Mouse (Mus musculus) mouse embryonic stem cell (cell line): ENCODE measurements around the gene Tnk1.

Experiments
- in situ Hi-C, 2 experiments: fragments of 300-500 bp; cut with MboI; formaldehyde crosslinking; loops; 1 replicate in 1 of 2; 3 replicates in 1 of 2; pipeline ENCODE4 v1.14.3; 2019 to 2020; ENCODE audit warnings: low sequenced_read_pairs in 2 of 2, low pct_unique_long_range_greater_than_20kb in 1 of 2, mixed read lengths in 1 of 2; ENCODE audit not compliant: unreplicated experiment in 1 of 2

The Tnk1 gene

GRCm38 (mm10) chr11:69858113-69858998 lies at the start of gene Tnk1:
TSS of gene Tnk1 (minus strand) at chr11:69858730.
- in situ Hi-C loops, result no loop called here

GRCm38 (mm10) chr11:69904311-69904710 lies 45.8 kb upstream of the Tnk1 start:
- in situ Hi-C loops, result no loop called here

GRCm38 (mm10) chr11:69902972-69903371 lies 44.4 kb upstream of the Tnk1 start:
- in situ Hi-C loops, result no loop called here

- in situ Hi-C loops, result no loop called here
Measured at GRCm38 (mm10) chr11:69901993-69902392, 43.5 kb upstream of the Tnk1 start.

- in situ Hi-C loops, result no loop called here
Measured at GRCm38 (mm10) chr11:69901406-69901846, 42.9 kb upstream of the Tnk1 start.

- in situ Hi-C loops, result no loop called here
Measured at GRCm38 (mm10) chr11:69900471-69901405, 42.2 kb upstream of the Tnk1 start, which contains the start of the genes 2810408A11Rik and Neurl4. TSS of gene 2810408A11Rik (minus strand) at chr11:69900987. TSS of gene Neurl4 (plus strand) at chr11:69901072.

- in situ Hi-C loops, result loop anchor here in 1 of 2 experiments (25.0 kb wide), 1 partner anchor 263 kb away; the partner anchor contains the start of gene Fxr2
Measured at GRCm38 (mm10) chr11:69899870-69900269, 41.3 kb upstream of the Tnk1 start.

- in situ Hi-C loops, result loop anchor here in 1 of 2 experiments (25.0 kb wide), 1 partner anchor 258 kb away; the partner anchor contains the start of gene Fxr2
Measured at GRCm38 (mm10) chr11:69895291-69895690, 36.8 kb upstream of the Tnk1 start, which contains the start of gene Acap1. TSS of gene Acap1 (minus strand) at chr11:69895539.

- in situ Hi-C loops, result loop anchor here in 1 of 2 experiments (25.0 kb wide), 1 partner anchor 257 kb away; the partner anchor contains the start of gene Fxr2
Measured at GRCm38 (mm10) chr11:69894671-69895070, 36.1 kb upstream of the Tnk1 start.

GRCm38 (mm10) chr11:69891482-69891881 lies 33.0 kb upstream of the Tnk1 start:
- in situ Hi-C loops, result loop anchor here in 1 of 2 experiments (25.0 kb wide), 1 partner anchor 254 kb away; the partner anchor contains the start of gene Fxr2

- in situ Hi-C loops, result loop anchor here in 1 of 2 experiments (25.0 kb wide), 1 partner anchor 250 kb away; the partner anchor contains the start of gene Fxr2
Measured at GRCm38 (mm10) chr11:69886907-69887635, 28.5 kb upstream of the Tnk1 start.

GRCm38 (mm10) chr11:69884663-69885062 lies 26.1 kb upstream of the Tnk1 start:
- in situ Hi-C loops, result loop anchor here in 1 of 2 experiments (25.0 kb wide), 1 partner anchor 247 kb away; the partner anchor contains the start of gene Fxr2

GRCm38 (mm10) chr11:69884240-69884639 lies 25.7 kb upstream of the Tnk1 start:
- in situ Hi-C loops, result loop anchor here in 1 of 2 experiments (25.0 kb wide), 1 partner anchor 247 kb away; the partner anchor contains the start of gene Fxr2

- in situ Hi-C loops, result loop anchor here in 1 of 2 experiments (25.0 kb wide), 1 partner anchor 246 kb away; the partner anchor contains the start of gene Fxr2
Measured at GRCm38 (mm10) chr11:69883527-69884151, 25.1 kb upstream of the Tnk1 start.

- in situ Hi-C loops, result loop anchor here in 1 of 2 experiments (25.0 kb wide), 1 partner anchor 246 kb away; the partner anchor contains the start of gene Fxr2
Measured at GRCm38 (mm10) chr11:69883066-69883465, 24.5 kb upstream of the Tnk1 start.

- in situ Hi-C loops, result loop anchor here in 1 of 2 experiments (25.0 kb wide), 1 partner anchor 245 kb away; the partner anchor contains the start of gene Fxr2
Measured at GRCm38 (mm10) chr11:69881787-69882670, 23.5 kb upstream of the Tnk1 start.
